Mouse (Mus musculus) adrenal gland, postnatal 36 days (tissue): ENCODE measurements at regions not wholly inside any gene's neighbourhood (a gene's known extent, or its start where the extent isn't known, plus 50 kb on each side); places are given as distances from the start of the nearest gene placed in this dataset.

Experiments
- DNase-seq, 2 experiments: peaks; one replicate each; pipeline ENCODE4 v3.0.0; 2021; ENCODE audit warnings: mixed read lengths in 1 of 2

- DNase-seq, result no peak
Observed at GRCm38 (mm10) chr1:73309556-73309955, 293.8 kb upstream of the Tnp1 start.

- DNase-seq, result no peak
Observed at GRCm38 (mm10) chr1:73308420-73308819, 292.7 kb upstream of the Tnp1 start.

GRCm38 (mm10) chr1:73307194-73307593 is 291.5 kb upstream of the Tnp1 start:
- no peak for DNase-seq

- no peak for DNase-seq
Observed at GRCm38 (mm10) chr1:73299978-73300688, 284.4 kb upstream of the Tnp1 start.

- DNase-seq, result no peak
Observed at GRCm38 (mm10) chr1:73285342-73285741, 269.6 kb upstream of the Tnp1 start.

GRCm38 (mm10) chr1:73274480-73274879 is 258.8 kb upstream of the Tnp1 start:
- DNase-seq, result peak; percentile 21 to 59

GRCm38 (mm10) chr1:73270787-73271391 is 255.2 kb upstream of the Tnp1 start:
- no peak for DNase-seq

GRCm38 (mm10) chr1:73269051-73269755 is 253.5 kb upstream of the Tnp1 start:
- no peak for DNase-seq

- no peak for DNase-seq
Observed at GRCm38 (mm10) chr1:73265009-73265408, 249.3 kb upstream of the Tnp1 start.

- DNase-seq, result no peak
Observed at GRCm38 (mm10) chr1:73264245-73264644, 248.5 kb upstream of the Tnp1 start.

GRCm38 (mm10) chr1:73259525-73260098 is 243.9 kb upstream of the Tnp1 start:
- no peak for DNase-seq

- no peak for DNase-seq
Observed at GRCm38 (mm10) chr1:73257263-73257662, 241.6 kb upstream of the Tnp1 start.

- no peak for DNase-seq
Observed at GRCm38 (mm10) chr1:73251911-73252356, 236.2 kb upstream of the Tnp1 start.

GRCm38 (mm10) chr1:73244016-73244415 is 228.3 kb upstream of the Tnp1 start:
- DNase-seq, result no peak

GRCm38 (mm10) chr1:73242290-73242689 is 226.6 kb upstream of the Tnp1 start:
- no peak for DNase-seq

GRCm38 (mm10) chr1:73236867-73237266 is 221.2 kb upstream of the Tnp1 start:
- DNase-seq, result no peak

GRCm38 (mm10) chr1:73233636-73234035 is 217.9 kb upstream of the Tnp1 start:
- no peak for DNase-seq

- no peak for DNase-seq
Observed at GRCm38 (mm10) chr1:73233041-73233440, 217.3 kb upstream of the Tnp1 start.

GRCm38 (mm10) chr1:73230611-73231010 is 214.9 kb upstream of the Tnp1 start:
- no peak for DNase-seq

GRCm38 (mm10) chr1:73227246-73227645 is 211.5 kb upstream of the Tnp1 start:
- no peak for DNase-seq

GRCm38 (mm10) chr1:73221863-73222262 is 206.2 kb upstream of the Tnp1 start:
- DNase-seq, result peak in 1 of 2 experiments; percentile 36

GRCm38 (mm10) chr1:73214305-73214946 is 198.7 kb upstream of the Tnp1 start:
- no peak for DNase-seq
